Mouse (Mus musculus) kidney, embryonic 16.5 days (tissue): ENCODE measurements around the gene Pla2g6. TPM values are rescaled to one million over a fixed set of nuclear protein-coding genes. Genes with fewer than 3 reads are reported as not detected.

Source experiments
- ATAC-seq: fragments of 200-750 bp; cut with Nextera tagmentation; 2 replicates; pipeline ENCODE4 v1.8.0; 2017; ENCODE audit warnings: moderate TSS enrichment; ENCODE audit not compliant: low FRiP score, low TSS enrichment
- H3K27ac ChIP-seq: fragments of 300-500 bp; sonication (generic); 2 replicates; pipeline ENCODE4 v1.5.1; 2014; ENCODE audit warnings: low read length
- H3K27me3 ChIP-seq: fragments of 300-500 bp; sonication (generic); 2 replicates; pipeline ENCODE4 v1.6.1; 2014; ENCODE audit warnings: low read length, control low read depth, mixed read lengths; ENCODE audit not compliant: insufficient read depth
- H3K36me3 ChIP-seq: fragments of 300-500 bp; sonication (generic); 2 replicates; pipeline ENCODE4 v1.6.1; 2014; ENCODE audit warnings: low read length, control low read depth, mixed read lengths; ENCODE audit not compliant: insufficient read depth
- H3K4me1 ChIP-seq: fragments of 300-500 bp; sonication (generic); 2 replicates; pipeline ENCODE4 v1.6.1; 2014; ENCODE audit warnings: low read length, control low read depth, mixed read lengths; ENCODE audit not compliant: insufficient read depth
- H3K4me2 ChIP-seq: fragments of 300-500 bp; sonication (generic); replicated peaks from 2 replicates; pipeline ENCODE4 v1.6.1; 2014; ENCODE audit warnings: low read depth, low read length
- H3K4me3 ChIP-seq: fragments of 300-500 bp; sonication (generic); 2 replicates; pipeline ENCODE4 v1.5.1; 2014; ENCODE audit warnings: mild to moderate bottlenecking, low read length
- H3K9ac ChIP-seq: fragments of 300-500 bp; sonication (generic); replicated peaks from 2 replicates; pipeline ENCODE4 v1.6.1; 2014; ENCODE audit warnings: low read length
- H3K9me3 ChIP-seq: fragments of 300-500 bp; sonication (generic); 2 replicates; pipeline ENCODE4 v1.6.1; 2016; ENCODE audit warnings: low read length, control low read depth
- WGBS: fragments of 180-500 bp; shearing (Covaris S2); extraction: QIAGEN DNeasy Blood & Tissue Kit; methylation state at CpG from one replicate; pipeline ENCODE4 v1.1.7; 2014; 5-methylcytosine and 5-hydroxymethylcytosine counted together
- polyA plus RNA-seq: library from polyadenylated mRNA; unstranded; fragments of >200 nt; fragmentation: Nextera tagmentation; extraction: Ambion mirVana; gene quantifications from 2 replicates; pipeline ENCODE4 v1.2.1, GENCODE M21; 2015

Pla2g6 gene
- polyA plus RNA-seq, 1 experiment from 2014 or later = 18.3 TPM

DNA sequence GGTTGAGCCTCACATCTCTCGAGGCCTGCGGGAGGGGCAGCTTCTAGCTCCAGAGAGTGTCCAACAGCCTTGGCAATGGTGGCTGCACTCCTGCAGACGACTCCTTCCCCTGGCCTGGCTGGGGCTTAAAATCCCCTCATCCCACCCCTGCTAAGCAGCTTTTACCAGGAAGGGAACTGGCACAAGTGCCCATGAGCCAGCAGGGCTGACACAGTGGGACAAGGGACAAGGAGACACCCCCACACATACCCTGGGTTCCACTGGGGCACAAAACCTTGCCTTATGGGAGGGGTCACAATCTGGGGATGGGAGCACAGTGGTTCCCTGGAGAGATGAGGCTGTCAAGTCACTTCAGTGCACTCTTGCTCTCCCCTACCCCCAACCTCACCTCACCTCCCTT lies 73.5 kb downstream of the Pla2g6 start, which contains the start of gene Slc16a8:
Slc16a8 (minus strand) TSS at position 101 of the 400 bp plus-strand sequence.
- 45% methylated on average over 3 of the region's 3 CpGs for whole genome bisulfite sequencing
- H3K27ac ChIP-seq = no peak within 1 kb of the TSS
- ATAC-seq = no peak
- peaks cover 22% of the 10 kb centered on the region for H3K4me1 ChIP-seq
- H3K9me3 ChIP-seq = no peaks in the 10 kb centered on the region
- H3K9ac ChIP-seq = no peak within 1 kb of the TSS
- H3K4me2 ChIP-seq = 0 out of 2 replicates have a peak within 1 kb of the TSS, but pooled peaks have one; percentile 15
- H3K36me3 ChIP-seq = no peaks in the 10 kb centered on the region
- H3K27me3 ChIP-seq = peaks cover 34% of the 10 kb centered on the region
- no peak within 1 kb of the TSS for H3K4me3 ChIP-seq

DNA sequence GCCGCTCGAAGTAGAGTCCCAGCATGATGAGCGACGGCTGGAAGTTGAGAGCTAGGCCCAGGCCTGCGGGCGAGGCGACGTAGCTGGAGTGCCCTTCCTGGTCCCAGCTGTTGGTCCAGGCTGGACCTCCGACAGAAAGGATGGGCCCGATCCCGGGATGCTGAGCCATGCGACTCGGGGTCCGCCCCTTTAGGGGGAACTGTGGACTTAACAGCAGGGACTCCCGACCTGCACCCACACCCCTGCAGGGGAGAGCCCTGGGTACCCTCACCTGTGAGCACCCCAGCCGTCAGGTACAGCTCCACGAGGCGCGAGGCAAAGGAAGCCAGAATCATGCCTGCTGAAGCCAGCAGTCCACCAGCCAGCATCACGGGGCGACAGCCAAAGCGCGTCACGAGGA lies 75.6 kb downstream of the Pla2g6 start:
- H3K27me3 ChIP-seq = peaks cover 34% of the 10 kb centered on the region
- 31% methylated on average over 24 of the region's 24 CpGs for WGBS

DNA sequence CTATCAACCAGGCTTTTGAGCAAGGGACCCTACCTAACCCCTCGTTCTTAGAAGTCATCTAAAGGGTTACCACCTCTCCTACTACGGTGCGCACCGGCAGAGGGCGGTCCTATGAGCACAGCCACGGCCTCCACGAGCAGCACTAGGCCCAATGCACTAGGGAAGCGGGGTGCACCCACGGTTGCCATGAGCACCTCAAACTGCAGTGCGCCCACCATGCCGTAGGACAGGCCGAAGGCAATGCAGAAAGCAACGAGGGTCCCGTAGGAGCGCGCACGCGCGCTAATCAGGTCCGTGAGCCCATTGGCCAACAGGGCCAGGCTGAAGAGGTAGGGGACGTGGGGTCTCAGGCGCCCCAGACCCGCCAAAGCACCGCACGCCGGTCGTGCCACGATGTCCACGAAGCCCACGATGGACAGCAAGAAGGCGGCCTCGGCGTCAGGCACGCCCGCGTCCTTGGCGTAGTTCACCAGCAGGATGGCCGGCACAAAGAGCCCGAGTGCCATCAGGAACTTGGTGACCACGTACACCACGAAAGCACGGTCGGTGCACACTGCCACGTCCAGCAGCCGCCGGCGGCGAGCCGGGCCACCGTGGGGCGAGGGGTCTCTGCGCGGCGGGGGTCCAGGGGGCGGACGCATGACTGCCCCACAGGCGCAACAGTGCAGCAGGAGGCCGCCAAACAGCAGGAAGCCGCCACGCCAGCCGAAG lies 76.3 kb downstream of the Pla2g6 start:
- peaks cover 12% of the 10 kb centered on the region; the same call in 1 of the 2 replicates for H3K36me3 ChIP-seq
- peak overlapping the region; percentile 80 for H3K4me2 ChIP-seq
- peak; percentile 71 for ATAC-seq
- H3K27me3 ChIP-seq = peaks cover 34% of the 10 kb centered on the region
- 2% methylated on average over 57 of the region's 61 CpGs for WGBS
- no peak overlapping the region for H3K27ac ChIP-seq
- no peaks in the 10 kb centered on the region for H3K9me3 ChIP-seq
- H3K9ac ChIP-seq = peak overlapping the region; percentile 69
- peak overlapping the region; percentile 47 for H3K4me3 ChIP-seq
- peaks cover 13% of the 10 kb centered on the region for H3K4me1 ChIP-seq

More for the DNA sequence above, 75.6 kb downstream of the Pla2g6 start:
- Histone ChIP-seq H3K9ac (peak overlapping the region; percentile 69), H3K36me3 (peaks cover 9% of the 10 kb centered on the region; the same call in 1 of the 2 replicates), H3K4me2 (peak overlapping the region; percentile 80), H3K27ac (no peak overlapping the region), H3K9me3 (no peaks in the 10 kb centered on the region), H3K4me3 (peak overlapping the region; percentile 47), H3K4me1 (peaks cover 13% of the 10 kb centered on the region)
- ATAC-seq = no peak

DNA sequence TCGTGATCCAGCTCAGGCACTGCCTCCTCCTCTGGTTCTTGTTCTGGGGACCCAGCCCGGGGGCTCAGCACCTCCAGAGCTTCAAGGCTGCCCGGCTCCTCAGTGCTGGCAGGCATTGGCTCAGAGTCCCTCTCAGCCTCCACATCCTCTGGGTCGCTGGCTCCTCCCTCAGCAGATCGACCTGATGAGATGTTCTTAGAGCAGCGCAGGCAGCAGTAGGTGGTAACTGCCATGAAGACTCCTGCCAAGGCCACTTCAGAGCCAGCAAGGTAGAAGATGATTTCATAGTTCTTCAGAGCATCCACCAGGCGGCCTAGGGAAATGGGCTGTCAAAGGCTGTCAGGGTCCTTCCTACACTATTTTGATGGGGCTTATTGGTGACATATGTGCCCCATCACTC lies 77.0 kb downstream of the Pla2g6 start:
- H3K27ac ChIP-seq = no peak overlapping the region
- H3K9ac ChIP-seq = no peak overlapping the region
- peaks cover 34% of the 10 kb centered on the region for H3K27me3 ChIP-seq
- no peaks in the 10 kb centered on the region for H3K9me3 ChIP-seq
- no peak for ATAC-seq
- peaks cover 13% of the 10 kb centered on the region for H3K4me1 ChIP-seq
- H3K4me2 ChIP-seq = no peak overlapping the region
- no peak overlapping the region; the same call in 1 of the 2 replicates for H3K4me3 ChIP-seq
- WGBS = 50% methylated on average over 7 of the region's 7 CpGs
- H3K36me3 ChIP-seq = peaks cover 20% of the 10 kb centered on the region

DNA sequence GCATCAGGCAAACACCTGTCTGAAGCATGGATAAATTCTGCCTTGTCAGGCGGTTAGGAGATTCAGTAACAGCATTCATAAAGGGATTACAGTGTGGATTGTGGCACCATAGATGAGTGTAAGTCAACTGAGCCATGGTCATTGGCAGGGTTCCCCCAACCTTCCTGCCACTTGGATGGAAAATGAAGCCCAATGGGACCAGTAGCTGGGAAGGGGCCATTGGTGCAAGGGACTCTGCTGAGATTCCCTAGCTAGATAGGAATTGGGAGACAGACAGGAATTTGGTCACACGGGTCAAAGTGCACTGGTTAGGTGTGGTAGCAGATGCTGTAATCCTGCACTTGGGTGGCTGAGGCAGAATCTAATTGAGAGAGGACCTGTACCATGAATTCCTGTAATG lies 78.0 kb downstream of the Pla2g6 start:
- Histone ChIP-seq H3K9me3 (no peaks in the 10 kb centered on the region), H3K27ac (no peak overlapping the region), H3K4me2 (no peak overlapping the region), H3K4me1 (peaks cover 13% of the 10 kb centered on the region), H3K9ac (no peak overlapping the region), H3K36me3 (peaks cover 27% of the 10 kb centered on the region), H3K27me3 (peaks cover 34% of the 10 kb centered on the region), H3K4me3 (no peak overlapping the region)
- WGBS = 81% methylated on average over 2 of the region's 2 CpGs
- ATAC-seq = no peak

DNA sequence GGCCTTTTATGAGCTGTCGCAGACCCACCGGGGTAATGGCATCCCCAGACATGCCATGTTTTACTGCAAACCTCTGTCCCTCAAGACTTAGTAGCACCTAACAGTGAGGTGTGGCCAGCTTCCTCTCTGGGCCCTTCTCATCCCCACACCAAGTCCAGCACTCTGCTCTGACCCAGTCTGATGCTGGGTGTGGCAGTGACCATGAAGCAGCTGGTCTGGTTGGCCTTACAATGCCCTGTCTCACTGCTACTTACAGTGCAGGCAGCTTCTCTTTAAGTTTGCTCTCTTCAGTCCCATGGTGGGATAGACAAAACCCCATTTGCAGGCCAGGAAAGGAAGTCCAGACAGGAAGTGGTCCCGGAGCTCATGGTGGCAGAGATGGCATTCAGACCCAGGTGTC lies 82.9 kb downstream of the Pla2g6 start:
- Histone ChIP-seq H3K27me3 (no peaks in the 10 kb centered on the region), H3K9me3 (no peaks in the 10 kb centered on the region), H3K4me3 (no peak overlapping the region), H3K9ac (no peak overlapping the region), H3K4me2 (no peak overlapping the region), H3K36me3 (peaks cover 48% of the 10 kb centered on the region), H3K27ac (no peak overlapping the region), H3K4me1 (peaks cover 5% of the 10 kb centered on the region; the same call in 1 of the 2 replicates)
- WGBS = 81% methylated on average over 3 of the region's 3 CpGs
- ATAC-seq = no peak

DNA sequence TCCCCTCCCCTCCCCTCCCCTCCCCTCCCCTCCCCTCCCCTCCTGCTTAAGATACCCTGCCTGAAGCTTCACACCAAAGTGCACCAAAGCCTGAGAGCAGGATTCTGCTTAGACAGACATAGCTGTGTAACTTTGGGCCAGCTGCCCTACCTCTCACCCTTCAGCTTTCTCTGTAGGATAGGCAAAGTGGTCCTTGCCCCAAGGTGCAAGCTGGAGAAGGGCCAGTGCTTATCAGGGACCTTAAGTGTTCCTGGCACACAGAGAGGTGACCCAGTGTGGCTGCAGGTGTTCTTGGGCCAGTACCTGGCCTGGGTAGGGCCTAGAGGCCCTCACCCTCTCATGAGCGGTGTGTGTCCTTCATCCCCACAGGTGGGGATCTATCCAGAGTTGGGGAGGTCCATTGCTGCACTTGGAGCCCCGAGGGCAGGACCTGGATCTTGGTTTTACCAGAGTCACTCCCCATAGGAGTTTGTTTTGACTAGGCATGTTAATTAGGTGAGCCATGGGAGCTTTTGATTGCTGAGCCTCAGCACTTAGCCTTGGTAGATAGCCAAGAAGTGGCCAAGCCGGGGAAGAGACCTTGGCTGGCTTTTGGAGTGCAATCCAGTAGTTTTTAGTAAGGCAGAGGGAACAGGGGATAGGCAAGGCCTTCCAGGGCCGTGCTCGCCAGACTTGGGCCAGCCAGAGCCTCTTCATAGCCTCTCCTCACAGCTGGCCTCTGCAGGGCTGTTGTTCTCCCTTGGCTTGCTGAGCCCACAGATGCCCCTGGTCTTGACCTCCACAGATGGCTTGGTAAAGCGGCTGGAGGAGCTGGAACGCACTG lies 83.9 kb downstream of the Pla2g6 start:
- no peak overlapping the region for H3K4me3 ChIP-seq
- H3K27ac ChIP-seq = no peak overlapping the region
- ATAC-seq = no peak
- 78% methylated on average over 7 of the region's 7 CpGs for WGBS
- no peak overlapping the region for H3K4me2 ChIP-seq
- peaks cover 57% of the 10 kb centered on the region for H3K36me3 ChIP-seq
- peaks cover 5% of the 10 kb centered on the region; the same call in 1 of the 2 replicates for H3K4me1 ChIP-seq
- H3K27me3 ChIP-seq = no peaks in the 10 kb centered on the region
- H3K9me3 ChIP-seq = no peaks in the 10 kb centered on the region
- H3K9ac ChIP-seq = no peak overlapping the region

DNA sequence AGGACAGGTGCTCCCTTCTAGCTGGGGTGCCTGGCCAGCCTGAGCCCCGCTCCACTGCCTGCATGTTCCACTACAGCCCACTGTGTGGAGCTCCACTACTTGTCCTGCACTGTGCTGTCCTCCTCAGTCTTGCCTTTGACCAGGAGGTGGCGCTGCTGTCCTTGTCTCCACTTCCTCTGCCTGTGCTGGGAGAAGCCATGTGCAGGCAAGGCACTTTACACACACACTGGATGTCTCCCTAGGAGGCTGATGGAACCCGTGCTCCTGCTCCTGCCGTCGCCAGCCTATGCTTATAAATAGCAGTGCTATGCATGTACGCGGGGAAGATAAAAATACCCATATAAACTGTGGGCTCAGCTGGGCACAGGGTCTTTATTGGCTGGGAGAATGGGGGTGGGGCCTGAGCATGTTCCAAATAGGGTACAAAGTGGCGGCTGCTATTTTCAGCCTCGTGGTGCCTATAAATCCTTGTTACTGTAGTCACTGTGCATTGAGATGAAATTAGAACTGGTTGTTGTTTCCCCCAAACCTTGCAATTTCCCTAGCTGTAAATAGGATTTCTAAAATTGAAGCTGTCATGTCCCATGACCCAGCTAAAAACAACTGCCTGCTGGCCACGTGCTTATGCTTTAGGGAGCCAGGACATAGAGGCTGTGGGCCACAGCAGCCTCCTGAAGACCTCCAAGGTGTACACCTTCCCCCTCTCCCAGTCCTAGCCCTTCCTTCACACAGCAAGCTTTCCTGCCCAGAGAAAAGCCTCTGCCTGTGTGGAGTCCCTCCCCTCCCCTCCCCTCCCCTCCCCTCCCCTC lies 84.8 kb downstream of the Pla2g6 start:
- H3K27me3 ChIP-seq = no peaks in the 10 kb centered on the region
- no peak overlapping the region for H3K9ac ChIP-seq
- peaks cover 5% of the 10 kb centered on the region; the same call in 1 of the 2 replicates for H3K4me1 ChIP-seq
- H3K4me3 ChIP-seq = no peak overlapping the region
- 17% methylated on average over 10 of the region's 10 CpGs for WGBS
- peaks cover 60% of the 10 kb centered on the region for H3K36me3 ChIP-seq
- ATAC-seq = peak; percentile 96
- 0 out of 2 replicates have a peak overlapping the region, but pooled peaks have one; percentile 22 for H3K4me2 ChIP-seq
- H3K27ac ChIP-seq = 0 out of 2 replicates have a peak overlapping the region, but pooled peaks have one; percentile 6
- no peaks in the 10 kb centered on the region for H3K9me3 ChIP-seq

DNA sequence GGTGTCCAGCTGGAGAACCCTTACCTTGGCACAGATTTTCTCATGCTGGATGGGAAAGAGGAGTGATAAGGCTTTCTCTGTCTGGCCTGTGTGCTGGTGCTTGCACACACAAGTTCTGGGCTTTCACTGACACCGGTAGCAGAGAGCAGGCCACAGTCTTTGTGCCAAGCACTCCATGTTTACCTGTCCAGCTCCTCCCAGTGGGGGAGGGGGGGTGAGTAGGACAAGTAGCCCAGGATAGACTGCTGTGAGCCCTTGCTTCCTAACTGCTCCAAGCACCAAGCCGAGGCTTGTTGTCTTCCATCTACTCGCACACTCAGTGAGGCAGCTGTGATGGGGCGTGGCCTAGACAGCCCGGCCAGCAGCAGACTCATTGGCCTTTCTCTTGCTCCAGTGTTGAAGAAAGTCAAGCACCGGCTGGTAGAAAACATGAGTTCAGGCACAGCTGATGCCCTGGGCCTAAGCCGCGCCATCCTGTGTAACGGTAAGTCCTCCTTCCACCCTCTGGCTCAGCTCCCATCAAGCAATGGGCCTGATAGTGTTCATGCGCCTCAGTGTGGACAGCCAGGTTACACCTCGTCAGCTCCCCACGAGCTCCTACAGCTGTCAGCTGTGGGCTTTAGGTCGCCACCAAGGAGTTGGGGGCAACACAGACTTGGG lies 85.5 kb downstream of the Pla2g6 start:
- no peak overlapping the region for H3K4me3 ChIP-seq
- peaks cover 57% of the 10 kb centered on the region for H3K36me3 ChIP-seq
- H3K27ac ChIP-seq = no peak overlapping the region
- peak; percentile 60 for ATAC-seq
- H3K9me3 ChIP-seq = no peaks in the 10 kb centered on the region
- no peak overlapping the region for H3K9ac ChIP-seq
- peaks cover 5% of the 10 kb centered on the region; the same call in 1 of the 2 replicates for H3K4me1 ChIP-seq
- H3K4me2 ChIP-seq = no peak overlapping the region
- WGBS = 71% methylated on average over 13 of the region's 13 CpGs
- H3K27me3 ChIP-seq = no peaks in the 10 kb centered on the region
